Mouse (Mus musculus): ENCODE data around the gene Hist1h2ad.

GRCm38 (mm10) chr13:23534368-23535131 lies 39.6 kb upstream of the Hist1h2ad start:
- TF ChIP-seq GATA1 (IDR thresholded peaks at IDR 0.05; ENCODE audit: low read length) (no peak), TAL1 (IDR thresholded peaks at IDR 0.05; ENCODE audit: low read length) (no peak)

Measured in erythroblast, embryonic 14.5 days (primary cell).